Mouse (Mus musculus) heart, embryonic 12.5 days (tissue): ENCODE measurements around the gene Zfp286. TPM values are rescaled to one million over a fixed set of nuclear protein-coding genes. Genes with fewer than 3 reads are reported as not detected.

Experiments used
- ATAC-seq: fragments of 200-750 bp; cut with Nextera tagmentation; 2 replicates; pipeline ENCODE4 v1.8.0; 2017; ENCODE audit warnings: moderate TSS enrichment, moderate library complexity; ENCODE audit not compliant: insufficient number of reproducible peaks, low FRiP score
- H3K27ac ChIP-seq: fragments of 300-500 bp; sonication (generic); 2 replicates; pipeline ENCODE4 v1.5.1; 2016; ENCODE audit warnings: mild to moderate bottlenecking, moderate library complexity; ENCODE audit not compliant: poor library complexity, severe bottlenecking
- H3K27me3 ChIP-seq: fragments of 300-500 bp; sonication (generic); replicated peaks from 2 replicates; pipeline ENCODE4 v1.6.1; 2016; ENCODE audit warnings: mild to moderate bottlenecking, moderate library complexity
- H3K36me3 ChIP-seq: fragments of 300-500 bp; sonication (generic); 2 replicates; pipeline ENCODE4 v1.6.1; 2016; ENCODE audit warnings: mild to moderate bottlenecking, moderate library complexity
- H3K4me1 ChIP-seq: fragments of 300-500 bp; sonication (generic); replicated peaks from 2 replicates; pipeline ENCODE4 v1.6.1; 2016; ENCODE audit warnings: mild to moderate bottlenecking
- H3K4me2 ChIP-seq: fragments of 300-500 bp; sonication (generic); 2 replicates; pipeline ENCODE4 v1.6.1; 2016; ENCODE audit warnings: mild to moderate bottlenecking, moderate library complexity
- H3K4me3 ChIP-seq: fragments of 300-500 bp; sonication (generic); 2 replicates; pipeline ENCODE4 v1.5.1; 2016; ENCODE audit warnings: mild to moderate bottlenecking
- H3K9ac ChIP-seq: fragments of 300-500 bp; sonication (generic); 2 replicates; pipeline ENCODE4 v1.6.1; 2016; ENCODE audit warnings: mild to moderate bottlenecking, moderate library complexity
- H3K9me3 ChIP-seq: fragments of 300-500 bp; sonication (generic); replicated peaks from 2 replicates; pipeline ENCODE4 v1.6.1; 2016; ENCODE audit warnings: mild to moderate bottlenecking, moderate library complexity
- WGBS: fragments of 180-500 bp; shearing (Covaris S2); methylation state at CpG from one replicate; pipeline ENCODE4 v1.1.7; 2016; 5-methylcytosine and 5-hydroxymethylcytosine counted together
- polyA plus RNA-seq: library from polyadenylated mRNA; unstranded; fragments of >200 nt; fragmentation: Nextera tagmentation; extraction: Ambion mirVana; gene quantifications from 2 replicates; pipeline ENCODE4 v1.2.1, GENCODE M21; 2016

Zfp286 gene
- 10.6 and 11.0 TPM in 2 replicates for polyA plus RNA-seq

DNA sequence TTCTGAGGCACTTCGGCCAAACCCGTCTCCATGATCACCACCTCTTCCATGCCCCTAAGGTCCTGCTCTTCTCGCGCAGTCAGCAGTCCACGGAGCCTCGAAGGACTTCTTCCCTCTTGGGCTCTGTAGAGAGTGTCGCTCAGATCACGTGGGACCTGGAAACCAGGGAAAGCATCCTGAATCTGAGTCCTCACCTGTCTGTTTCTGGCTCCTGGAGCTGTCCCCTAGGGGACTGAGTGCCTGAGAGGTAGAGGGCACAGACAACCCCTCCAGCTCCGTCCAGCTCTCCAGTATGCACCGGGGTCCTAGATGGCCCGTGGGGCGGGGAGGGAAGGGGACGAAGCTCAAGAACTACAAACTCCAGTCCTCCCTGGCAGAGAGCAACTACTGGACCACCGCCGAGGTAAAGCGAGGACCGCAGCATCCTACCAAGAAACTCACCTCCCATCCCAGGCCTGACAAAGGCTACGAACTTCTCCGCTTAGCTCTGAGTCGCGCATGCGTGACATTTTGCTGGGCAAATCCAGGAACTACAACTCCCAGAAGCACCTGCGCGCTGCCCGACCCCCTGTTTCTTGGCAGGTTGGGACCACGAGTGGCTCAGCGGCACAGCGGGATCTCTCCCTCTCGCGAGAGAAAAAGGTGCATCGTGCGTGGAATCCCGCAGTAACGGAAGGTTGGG lies at the start of gene Zfp286:
Zfp286 (minus strand) TSS at position 528 of the 682 bp plus-strand sequence.
- H3K4me1 ChIP-seq = peaks cover 7% of the 10 kb centered on the region; the same call in 1 of the 2 replicates
- peak within 1 kb of the TSS; percentile 79 for H3K9ac ChIP-seq
- no peaks in the 10 kb centered on the region for H3K27me3 ChIP-seq
- ATAC-seq = peak; percentile 87
- WGBS = 6% methylated on average over 34 of the region's 34 CpGs
- H3K4me3 ChIP-seq = peak within 1 kb of the TSS; percentile 70
- no peak within 1 kb of the TSS for H3K27ac ChIP-seq
- 0 out of 2 replicates have a peak, but pooled peaks cover 4% of the 10 kb centered on the region for H3K9me3 ChIP-seq
- H3K4me2 ChIP-seq = peak within 1 kb of the TSS; percentile 86
- H3K36me3 ChIP-seq = peaks cover 21% of the 10 kb centered on the region

- no peaks in the 10 kb centered on the region for H3K9me3 ChIP-seq
- no peak overlapping the region for H3K4me2 ChIP-seq
- no peaks in the 10 kb centered on the region for H3K4me1 ChIP-seq
- H3K36me3 ChIP-seq = peaks cover 9% of the 10 kb centered on the region; the same call in 1 of the 2 replicates
- no peak for ATAC-seq
- H3K27ac ChIP-seq = no peak overlapping the region
- no peak overlapping the region for H3K9ac ChIP-seq
- no peak overlapping the region for H3K4me3 ChIP-seq
- no peaks in the 10 kb centered on the region for H3K27me3 ChIP-seq
These were observed 42.6 kb upstream of the Zfp286 start for GRCm38 (mm10) chr11:62831906-62832305.

DNA sequence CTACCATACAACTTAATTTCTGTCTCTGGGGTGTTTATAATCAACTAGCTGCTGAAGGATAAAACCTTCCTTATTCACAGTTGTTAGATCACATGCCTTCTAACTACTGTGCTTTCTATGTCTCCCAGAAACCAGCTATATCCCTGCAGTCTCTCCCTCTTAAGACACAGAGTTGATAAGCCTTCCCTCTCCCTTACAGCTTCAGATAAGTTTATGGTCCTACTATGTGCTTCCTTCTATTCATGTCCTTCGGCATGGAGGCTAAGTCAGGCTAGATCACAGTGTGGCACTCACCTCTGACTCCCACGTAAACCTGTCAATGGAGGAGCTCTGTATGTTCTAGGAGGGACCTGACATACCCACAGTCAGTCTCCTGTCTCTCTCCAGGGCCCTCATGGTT lies 41.1 kb upstream of the Zfp286 start:
- no peak for ATAC-seq
- peaks cover 3% of the 10 kb centered on the region; the same call in 1 of the 2 replicates for H3K36me3 ChIP-seq
- WGBS = 76% methylated on average over 2 of the region's 2 CpGs

DNA sequence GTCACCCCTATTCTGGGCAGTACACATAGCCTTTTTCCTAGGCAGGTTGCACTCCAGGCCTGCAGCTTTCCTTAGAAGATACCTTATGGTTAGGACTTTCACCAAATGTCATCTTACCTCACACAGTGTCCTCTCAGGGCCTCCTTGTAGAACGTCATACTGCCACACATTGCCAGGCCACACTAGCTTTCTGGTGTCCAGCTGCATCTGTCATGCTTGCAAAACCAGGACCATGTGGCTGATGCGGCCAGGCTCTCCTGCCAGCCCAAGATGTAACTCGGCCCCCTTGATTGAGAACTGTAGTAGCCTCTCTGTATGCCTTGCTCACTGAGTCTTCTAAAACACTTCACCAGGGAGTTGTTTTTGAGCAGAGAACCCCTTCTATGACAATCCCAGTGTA lies 38.6 kb upstream of the Zfp286 start:
- Histone ChIP-seq H3K9me3 (no peaks in the 10 kb centered on the region), H3K36me3 (peaks cover 3% of the 10 kb centered on the region; the same call in 1 of the 2 replicates), H3K27me3 (no peaks in the 10 kb centered on the region), H3K4me3 (no peak overlapping the region), H3K9ac (no peak overlapping the region), H3K4me2 (no peak overlapping the region), H3K27ac (no peak overlapping the region), H3K4me1 (no peaks in the 10 kb centered on the region)
- 80% methylated on average over 3 of the region's 3 CpGs for WGBS
- ATAC-seq = no peak

More for the DNA sequence above, 41.1 kb upstream of the Zfp286 start:
- H3K4me1 ChIP-seq = no peaks in the 10 kb centered on the region
- no peak overlapping the region for H3K27ac ChIP-seq
- no peaks in the 10 kb centered on the region for H3K27me3 ChIP-seq
- H3K9me3 ChIP-seq = no peaks in the 10 kb centered on the region
- H3K4me3 ChIP-seq = no peak overlapping the region
- H3K9ac ChIP-seq = no peak overlapping the region
- H3K4me2 ChIP-seq = no peak overlapping the region

DNA sequence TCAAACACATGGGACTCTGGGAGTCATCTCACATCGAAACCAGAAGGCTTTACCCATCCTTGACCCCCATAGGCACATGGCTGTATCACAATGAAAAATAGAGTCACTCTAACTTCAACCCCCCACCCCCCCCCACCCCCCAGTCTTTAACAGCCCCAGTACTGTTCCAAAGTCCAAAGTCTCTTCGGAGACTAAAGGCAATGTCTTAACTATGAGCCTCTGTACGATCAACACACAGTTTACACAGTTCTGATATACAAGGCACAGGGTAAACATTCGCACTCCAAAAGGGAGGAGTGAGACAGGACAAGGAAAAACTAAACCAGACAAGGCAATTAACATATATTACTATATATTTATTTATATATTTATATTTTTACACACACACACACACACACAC lies 37.9 kb upstream of the Zfp286 start:
- Histone ChIP-seq H3K4me2 (no peak overlapping the region), H3K36me3 (peaks cover 3% of the 10 kb centered on the region; the same call in 1 of the 2 replicates), H3K27ac (no peak overlapping the region), H3K4me1 (no peaks in the 10 kb centered on the region), H3K9ac (no peak overlapping the region), H3K27me3 (no peaks in the 10 kb centered on the region), H3K9me3 (no peaks in the 10 kb centered on the region), H3K4me3 (no peak overlapping the region)
- no peak for ATAC-seq
- WGBS = 83% methylated on average over 4 of the region's 4 CpGs

GRCm38 (mm10) chr11:62826106-62826733 lies 37.0 kb upstream of the Zfp286 start:
- 77% methylated on average over 6 of the region's 6 CpGs for WGBS
- peaks cover 4% of the 10 kb centered on the region; the same call in 1 of the 2 replicates for H3K4me1 ChIP-seq
- H3K27me3 ChIP-seq = no peaks in the 10 kb centered on the region
- H3K36me3 ChIP-seq = no peaks in the 10 kb centered on the region
- no peak overlapping the region for H3K4me2 ChIP-seq
- no peak overlapping the region for H3K9ac ChIP-seq
- H3K4me3 ChIP-seq = no peak overlapping the region
- no peak for ATAC-seq
- H3K9me3 ChIP-seq = no peaks in the 10 kb centered on the region
- no peak overlapping the region for H3K27ac ChIP-seq

GRCm38 (mm10) chr11:62825222-62826105 lies 36.2 kb upstream of the Zfp286 start:
- no peak overlapping the region for H3K27ac ChIP-seq
- ATAC-seq = no peak
- H3K36me3 ChIP-seq = no peaks in the 10 kb centered on the region
- peaks cover 11% of the 10 kb centered on the region for H3K4me1 ChIP-seq
- no peak overlapping the region for H3K9ac ChIP-seq
- no peak overlapping the region for H3K4me2 ChIP-seq
- H3K27me3 ChIP-seq = no peaks in the 10 kb centered on the region
- WGBS = 71% methylated on average over 9 of the region's 9 CpGs
- no peak overlapping the region for H3K4me3 ChIP-seq
- no peaks in the 10 kb centered on the region for H3K9me3 ChIP-seq

DNA sequence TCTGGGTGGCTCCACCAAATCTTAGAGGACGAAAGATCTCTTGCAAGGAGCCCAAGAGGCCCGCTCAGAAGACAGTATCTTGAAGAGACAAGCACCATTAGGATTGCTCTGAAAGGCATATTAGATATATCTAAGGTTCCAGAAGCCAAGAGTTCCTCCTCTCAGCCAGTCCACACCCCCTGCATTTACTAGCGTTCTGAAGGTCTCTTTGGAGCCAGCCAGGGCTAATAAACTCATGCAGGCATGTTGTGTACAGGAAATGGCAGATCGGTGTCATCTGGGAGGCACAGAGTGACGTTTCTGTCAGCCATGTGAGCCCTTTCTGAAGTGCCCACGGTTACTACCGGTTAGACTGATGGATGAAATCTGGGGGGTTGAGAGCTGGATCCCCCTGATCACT lies 34.9 kb upstream of the Zfp286 start:
- Histone ChIP-seq H3K36me3 (no peaks in the 10 kb centered on the region), H3K27me3 (no peaks in the 10 kb centered on the region), H3K4me2 (no peak overlapping the region), H3K9ac (no peak overlapping the region), H3K4me3 (no peak overlapping the region), H3K9me3 (no peaks in the 10 kb centered on the region), H3K27ac (no peak overlapping the region), H3K4me1 (peaks cover 21% of the 10 kb centered on the region)
- no peak for ATAC-seq
- 64% methylated on average over 7 of the region's 7 CpGs for WGBS

DNA sequence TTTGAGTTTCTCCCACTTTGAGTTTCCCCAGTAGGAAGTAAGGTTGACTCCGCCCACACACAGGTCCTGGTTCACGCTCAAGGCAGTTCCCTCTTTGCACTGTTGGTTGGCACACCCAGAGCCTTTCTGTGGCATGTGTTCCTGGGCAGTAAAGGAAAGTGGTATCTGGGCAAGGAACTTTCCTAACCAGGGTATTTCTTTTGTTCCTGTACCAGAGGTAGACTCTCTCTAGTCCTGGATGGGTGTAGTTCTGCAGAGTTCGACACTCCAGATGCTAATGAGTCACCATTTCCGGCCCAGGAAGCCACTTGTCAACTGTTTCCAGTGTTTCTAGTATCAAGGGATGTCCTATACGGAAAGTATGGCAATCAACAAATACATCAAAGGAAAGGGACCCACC lies 32.6 kb upstream of the Zfp286 start:
- ATAC-seq = 0 out of 2 replicates have a peak, but pooled peaks have one; percentile 52
- H3K4me1 ChIP-seq = peaks cover 21% of the 10 kb centered on the region
- H3K9ac ChIP-seq = no peak overlapping the region
- H3K36me3 ChIP-seq = no peaks in the 10 kb centered on the region
- H3K4me3 ChIP-seq = peak overlapping the region; percentile 30
- 48% methylated on average over 5 of the region's 5 CpGs for WGBS
- H3K4me2 ChIP-seq = peak overlapping the region; percentile 54
- H3K27ac ChIP-seq = no peak overlapping the region; the same call in 1 of the 2 replicates
- no peaks in the 10 kb centered on the region for H3K9me3 ChIP-seq
- no peaks in the 10 kb centered on the region for H3K27me3 ChIP-seq

- Histone ChIP-seq H3K36me3 (no peaks in the 10 kb centered on the region), H3K4me1 (peaks cover 21% of the 10 kb centered on the region), H3K4me2 (peak overlapping the region; percentile 75), H3K4me3 (peak overlapping the region; percentile 51), H3K27ac (peak overlapping the region; percentile 72), H3K9ac (peak overlapping the region; percentile 69), H3K27me3 (no peaks in the 10 kb centered on the region), H3K9me3 (no peaks in the 10 kb centered on the region)
- peak; percentile 49; the same call in 1 of the 2 replicates for ATAC-seq
- WGBS = 22% methylated on average over 16 of the region's 16 CpGs
These were observed 31.6 kb upstream of the Zfp286 start for GRCm38 (mm10) chr11:62820661-62821437.
